Mouse (Mus musculus) embryonic stem cell, embryonic (primary cell): ENCODE results near the gene Rrp7a.

Source experiments
- CTCF ChIA-PET, 4 experiments: fragments of 300-600 bp in 2 of 4; fragments of 350-600 bp in 2 of 4; sonication (Branson Sonifier 250); formaldehyde crosslinking; loops; one replicate each; lab custom pipeline; 2022; ENCODE audit warnings: inconsistent platforms in 2 of 4; lab: Charles Lee
- POLR2A ChIA-PET, 4 experiments: fragments of 300-600 bp in 2 of 4; fragments of 350-600 bp in 2 of 4; sonication (Branson Sonifier 250); formaldehyde crosslinking; loops; one replicate each; lab custom pipeline; 2022; ENCODE audit warnings: antibody characterized with exemption in 4 of 4, inconsistent platforms in 1 of 4; lab: Charles Lee

The Rrp7a gene

GRCm38 (mm10) chr15:83161062-83161748 is 38.6 kb upstream of the Rrp7a start:
- ChIA-PET CTCF (no interaction called here), POLR2A (interaction anchor here (1.0 to 30.6 kb wide), 10 partner anchors 10 to 41 kb away, joined by 3 to 611 read pairs (median 6); partner anchors contain the start of gene Poldip3 (in 3 of the 4))

GRCm38 (mm10) chr15:83160561-83160960 is 38.0 kb upstream of the Rrp7a start:
- ChIA-PET POLR2A (interaction anchor here (1.0 to 30.6 kb wide), 8 partner anchors 10 to 40 kb away, joined by 3 to 611 read pairs (median 4); partner anchors contain the start of gene Poldip3 (in 3 of the 4)), CTCF (no interaction called here)

GRCm38 (mm10) chr15:83159823-83160222 is 37.2 kb upstream of the Rrp7a start:
- POLR2A ChIA-PET, result interaction anchor here in 3 of 4 experiments (0.5 to 30.6 kb wide), 11 partner anchors 9 to 209 kb away, joined by 3 to 611 read pairs (median 8); partner anchors contain the start of genes Poldip3 (in 2 of the 3) and Cyb5r3 (in 1 of the 3)
- CTCF ChIA-PET, result interaction anchor here in 1 of 4 experiments (1.5 kb wide), 1 partner anchor 74 kb away, joined by 4 read pairs; no protein-coding TSS in a partner anchor

GRCm38 (mm10) chr15:83158587-83159160 is 36.1 kb upstream of the Rrp7a start:
- ChIA-PET POLR2A (interaction anchor here (0.6 to 30.6 kb wide), 23 partner anchors 8 to 145 kb away, joined by 3 to 611 read pairs (median 7); partner anchors contain the start of genes Poldip3 (in 4 of the 4) and Cyb5r3 (in 2 of the 4)), CTCF (interaction anchor here in 2 of 4 experiments (0.9 to 2.4 kb wide), 6 partner anchors 9 to 73 kb away, joined by 3 to 9 read pairs (median 3); partner anchors contain the start of genes Poldip3 (in 2 of the 2) and Cyb5r3 (in 1 of the 2))

- ChIA-PET CTCF (interaction anchor here (0.5 to 2.4 kb wide), 27 partner anchors 9 to 361 kb away, joined by 3 to 18 read pairs (median 3); partner anchors contain the start of genes Cyb5r3 (in 2 of the 4) and Poldip3 (in 1 of the 4)), POLR2A (interaction anchor here (0.6 to 30.6 kb wide), 35 partner anchors 7 to 294 kb away, joined by 3 to 611 read pairs (median 7); partner anchors contain the start of genes Poldip3 (in 4 of the 4), Cyb5r3 (in 3 of the 4), A4galt (in 1 of the 4) and Serhl (in 1 of the 4))
Observed at GRCm38 (mm10) chr15:83157667-83158064, 35.1 kb upstream of the Rrp7a start.

- CTCF ChIA-PET, result interaction anchor here (0.5 to 2.4 kb wide), 27 partner anchors 8 to 361 kb away, joined by 3 to 18 read pairs (median 3); partner anchors contain the start of genes Cyb5r3 (in 2 of the 4) and Poldip3 (in 1 of the 4)
Observed at GRCm38 (mm10) chr15:83156929-83157666, 34.5 kb upstream of the Rrp7a start.

GRCm38 (mm10) chr15:83155672-83156419 is 33.2 kb upstream of the Rrp7a start:
- CTCF ChIA-PET, result interaction anchor here in 2 of 4 experiments (0.6 to 0.7 kb wide), 3 partner anchors 16 to 1038 kb away, joined by 3 to 4 read pairs (median 3); no protein-coding TSS in a partner anchor
- POLR2A ChIA-PET, result interaction anchor here in 3 of 4 experiments (0.6 to 30.6 kb wide), 28 partner anchors 5 to 1792 kb away, joined by 3 to 611 read pairs (median 5); partner anchors contain the start of genes Cyb5r3 (in 2 of the 3), Poldip3 (in 2 of the 3) and Csdc2 (in 1 of the 3)

More at GRCm38 (mm10) chr15:83156929-83157666, 34.5 kb upstream of the Rrp7a start:
- POLR2A ChIA-PET, result interaction anchor here (0.6 to 30.6 kb wide), 39 partner anchors 6 to 293 kb away, joined by 3 to 611 read pairs (median 6); partner anchors contain the start of genes Poldip3 (in 4 of the 4), Cyb5r3 (in 3 of the 4), A4galt (in 1 of the 4) and Serhl (in 1 of the 4)

GRCm38 (mm10) chr15:83154309-83154708 is 31.7 kb upstream of the Rrp7a start:
- ChIA-PET POLR2A (interaction anchor here in 2 of 4 experiments (7.2 to 7.5 kb wide), 2 partner anchors 16 to 19 kb away, joined by 578 to 611 read pairs; partner anchors contain the start of gene Cyb5r3 (in 2 of the 2)), CTCF (no interaction called here)

GRCm38 (mm10) chr15:83150694-83151093 is 28.1 kb upstream of the Rrp7a start:
- ChIA-PET CTCF (no interaction called here), POLR2A (interaction anchor here (0.6 to 7.5 kb wide), 78 partner anchors 8 to 1039 kb away, joined by 3 to 611 read pairs (median 14); partner anchors contain the start of genes Cyb5r3 (in 3 of the 4), Rrp7a (in 3 of the 4), A4galt (in 2 of the 4) and Serhl (in 1 of the 4))

GRCm38 (mm10) chr15:83150073-83150442 is 27.5 kb upstream of the Rrp7a start:
- CTCF ChIA-PET, result interaction anchor here in 2 of 4 experiments (0.7 to 2.1 kb wide), 7 partner anchors 8 to 182 kb away, joined by 3 to 9 read pairs (median 4); partner anchors contain the start of gene Cyb5r3 (in 1 of the 2)
- POLR2A ChIA-PET, result interaction anchor here (0.6 to 7.5 kb wide), 332 partner anchors 8 to 1339 kb away, joined by 3 to 611 read pairs (median 6); partner anchors contain the start of genes A4galt (in 4 of the 4), Cyb5r3 (in 4 of the 4), Rrp7a (in 4 of the 4) and Ndufa6 (in 3 of the 4)

- ChIA-PET POLR2A (interaction anchor here (0.6 to 7.5 kb wide), 437 partner anchors 8 to 1839 kb away, joined by 3 to 611 read pairs (median 5); partner anchors contain the start of genes A4galt (in 4 of the 4), Cyb5r3 (in 4 of the 4), Rrp7a (in 4 of the 4) and Naga (in 3 of the 4)), CTCF (interaction anchor here in 3 of 4 experiments (0.5 to 2.1 kb wide), 13 partner anchors 8 to 239 kb away, joined by 3 to 9 read pairs (median 3); partner anchors contain the start of gene Cyb5r3 (in 1 of the 3))
Observed at GRCm38 (mm10) chr15:83149196-83150072, 26.8 kb upstream of the Rrp7a start, which contains the start of gene Poldip3. Poldip3 (minus strand) TSS chr15:83149384.

- CTCF ChIA-PET, result interaction anchor here in 3 of 4 experiments (0.5 to 2.1 kb wide), 10 partner anchors 9 to 238 kb away, joined by 3 to 9 read pairs (median 3); no protein-coding TSS in a partner anchor
Observed at GRCm38 (mm10) chr15:83148801-83149195, 26.2 kb upstream of the Rrp7a start.

GRCm38 (mm10) chr15:83148395-83148794 is 25.8 kb upstream of the Rrp7a start:
- ChIA-PET POLR2A (interaction anchor here (0.6 to 7.5 kb wide), 202 partner anchors 9 to 1337 kb away, joined by 3 to 611 read pairs (median 10); partner anchors contain the start of genes A4galt (in 4 of the 4), Cyb5r3 (in 4 of the 4), Naga (in 3 of the 4) and Pacsin2 (in 3 of the 4)), CTCF (interaction anchor here in 3 of 4 experiments (1.0 to 2.1 kb wide), 4 partner anchors 9 to 54 kb away, joined by 3 to 9 read pairs (median 3); no protein-coding TSS in a partner anchor)

More at GRCm38 (mm10) chr15:83148801-83149195, 26.2 kb upstream of the Rrp7a start:
- POLR2A ChIA-PET, result interaction anchor here (0.6 to 7.5 kb wide), 348 partner anchors 9 to 1840 kb away, joined by 3 to 611 read pairs (median 6); partner anchors contain the start of genes A4galt (in 4 of the 4), Cyb5r3 (in 4 of the 4), Rrp7a (in 4 of the 4) and Naga (in 3 of the 4)

GRCm38 (mm10) chr15:83145541-83145940 is 22.9 kb upstream of the Rrp7a start:
- CTCF ChIA-PET, result interaction anchor here (0.6 to 1.3 kb wide), 6 partner anchors 12 to 897 kb away, joined by 3 to 10 read pairs (median 3); no protein-coding TSS in a partner anchor

More at GRCm38 (mm10) chr15:83145541-83145940, 22.9 kb upstream of the Rrp7a start:
- POLR2A ChIA-PET, result interaction anchor here in 3 of 4 experiments (0.8 to 9.3 kb wide), 31 partner anchors 9 to 187 kb away, joined by 3 to 130 read pairs (median 4); partner anchors contain the start of gene Cyb5r3 (in 1 of the 3)
